Mouse (Mus musculus) right cerebral cortex, postnatal 14 days (tissue): Measurements from ENCODE around the gene Cers4.

Experiments
- DNase-seq: peaks from one replicate; pipeline ENCODE4 v3.0.0; 2022

Cers4 gene

GRCm38 (mm10) chr8:4492851-4493685, at the start of gene Cers4:
TSS of gene Cers4 (plus strand) at chr8:4493026.
- peak; percentile 78 for DNase-seq

- DNase-seq: no peak
These were observed 34.7 kb upstream of the Cers4 start for GRCm38 (mm10) chr8:4458165-4458564.

GRCm38 (mm10) chr8:4463061-4463460, 29.8 kb upstream of the Cers4 start:
- DNase-seq: no peak

GRCm38 (mm10) chr8:4474419-4475187, 18.2 kb upstream of the Cers4 start:
- no peak for DNase-seq

- DNase-seq: no peak
These were observed 11.7 kb upstream of the Cers4 start for GRCm38 (mm10) chr8:4481154-4481553.

- DNase-seq: no peak
These were observed 11.2 kb upstream of the Cers4 start for GRCm38 (mm10) chr8:4481586-4481985.

GRCm38 (mm10) chr8:4482501-4482900, 10.3 kb upstream of the Cers4 start:
- no peak for DNase-seq

GRCm38 (mm10) chr8:4483330-4483729, 9.5 kb upstream of the Cers4 start:
- no peak for DNase-seq

GRCm38 (mm10) chr8:4493686-4494440, 1.0 kb downstream of the Cers4 start:
- peak; percentile 64 for DNase-seq

- DNase-seq: no peak
These were observed 3.1 kb downstream of the Cers4 start for GRCm38 (mm10) chr8:4495976-4496375.

GRCm38 (mm10) chr8:4497610-4498009, 4.8 kb downstream of the Cers4 start:
- no peak for DNase-seq

GRCm38 (mm10) chr8:4505364-4505763, 12.5 kb downstream of the Cers4 start:
- DNase-seq: no peak

- DNase-seq: no peak
These were observed 14.7 kb downstream of the Cers4 start for GRCm38 (mm10) chr8:4507527-4507926.

GRCm38 (mm10) chr8:4510824-4511223, 18.0 kb downstream of the Cers4 start:
- no peak for DNase-seq

GRCm38 (mm10) chr8:4511429-4512115, 18.7 kb downstream of the Cers4 start:
- DNase-seq: no peak

GRCm38 (mm10) chr8:4512116-4512495, 19.3 kb downstream of the Cers4 start:
- DNase-seq: no peak

- peak; percentile 54 for DNase-seq
These were observed 23.3 kb downstream of the Cers4 start for GRCm38 (mm10) chr8:4516162-4516561.

- DNase-seq: no peak
These were observed 28.6 kb downstream of the Cers4 start for GRCm38 (mm10) chr8:4521472-4521871.

GRCm38 (mm10) chr8:4523525-4523924, 30.7 kb downstream of the Cers4 start:
- no peak for DNase-seq
